Mouse (Mus musculus) spleen, adult 2 months (tissue): ENCODE measurements around the gene Rbm28.

Experiments used
- CTCF ChIP-seq: fragments of 200-500 bp; IDR thresholded peaks from 2 replicates; pipeline ENCODE4 v1.5.1; 2011; ENCODE audit warnings: mild to moderate bottlenecking, inconsistent platforms; ENCODE audit not compliant: insufficient read depth, insufficient read length, insufficient replicate concordance; ENCODE audit errors: extremely low read depth
- POLR2A ChIP-seq: fragments of 200-500 bp; IDR thresholded peaks from 2 replicates; pipeline ENCODE4 v1.6.1; 2011; ENCODE audit warnings: low read depth, low read length, inconsistent platforms

- TF ChIP-seq CTCF (no peak), POLR2A (no peak)
Observed at GRCm38 (mm10) chr6:29099536-29100170, 65.2 kb downstream of the Rbm28 start.
